Mouse (Mus musculus) embryo, embryonic 9.5 days (tissue): Measurements from ENCODE around the gene Gypa.

Experiments used
- DNase-seq: peaks from one replicate; pipeline ENCODE4 v3.0.0-alpha.2; 2017; ENCODE audit errors: extremely low spot score

Gene Gypa

DNA sequence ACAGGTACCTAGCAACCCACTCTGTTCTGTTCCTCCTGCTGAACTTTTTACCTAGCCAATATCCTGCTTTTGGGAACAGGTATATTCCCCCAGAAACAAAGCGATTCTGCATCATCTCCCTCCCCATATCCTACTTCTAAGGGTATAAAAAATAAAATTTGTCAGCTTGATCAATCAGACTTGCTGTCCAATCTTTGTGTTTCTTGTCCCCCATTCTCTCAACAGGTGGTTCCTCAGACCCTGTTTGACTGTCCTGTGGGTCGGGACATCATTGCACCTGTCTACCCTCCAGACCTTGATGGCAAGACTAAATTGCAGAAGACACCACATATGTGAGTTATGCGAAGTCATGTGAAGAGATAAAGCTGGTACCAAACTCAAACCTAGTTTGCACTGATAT, 48.3 kb downstream of the Gypa start:
- DNase-seq = no peak

DNA sequence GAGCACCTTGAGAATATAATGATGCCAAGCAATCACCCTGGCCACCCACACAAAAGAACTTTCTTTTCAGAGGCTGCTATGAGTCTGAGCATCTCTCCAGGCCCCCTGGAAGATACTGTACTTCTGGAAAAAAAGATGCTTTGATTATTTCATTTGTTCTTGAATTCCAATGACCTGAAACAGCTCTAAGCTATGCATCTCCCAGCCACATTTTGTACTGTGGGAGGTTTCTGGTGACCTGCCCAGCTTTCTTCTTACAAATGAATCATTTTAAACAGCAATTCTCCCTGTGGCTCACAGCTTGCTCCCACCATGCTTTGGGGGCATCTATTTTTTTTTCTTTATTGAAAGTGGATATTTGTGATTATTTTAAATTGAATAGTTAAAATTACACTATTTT, 56.9 kb downstream of the Gypa start:
- DNase-seq = no peak

GRCm38 (mm10) chr8:80551303-80551702, 57.7 kb downstream of the Gypa start:
- DNase-seq = no peak

DNA sequence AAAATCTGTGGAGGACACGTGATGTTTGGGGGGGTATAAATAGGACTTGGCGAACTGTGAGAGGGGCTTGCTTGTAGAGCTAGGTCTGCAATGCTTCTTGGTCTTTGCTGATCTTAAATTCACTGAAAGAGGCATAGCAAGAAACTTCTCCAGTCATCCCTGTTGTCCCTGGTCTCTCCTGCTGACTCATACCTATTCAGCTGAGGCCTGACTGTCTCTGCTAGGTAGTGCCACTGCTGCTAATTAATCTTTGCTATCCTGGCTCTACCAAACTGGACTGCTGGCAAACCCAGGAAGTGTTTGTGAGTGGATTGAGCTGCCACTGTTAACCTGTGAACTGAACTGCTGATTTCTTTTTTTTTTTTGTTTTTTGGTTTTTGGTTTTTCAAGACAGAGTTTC, 61.4 kb downstream of the Gypa start:
- DNase-seq = no peak
